Mouse (Mus musculus) bone marrow, adult 2 months (tissue): ENCODE data around the gene Tgfbr2. TPM values are rescaled to one million over a fixed set of nuclear protein-coding genes. Genes with fewer than 3 reads are reported as not detected.

Source experiments
- H3K27ac ChIP-seq: fragments of 200-500 bp; 2 replicates; pipeline ENCODE4 v1.5.1; 2012; ENCODE audit warnings: low read depth, mild to moderate bottlenecking, control low read depth, inconsistent platforms, low read length; ENCODE audit not compliant: control insufficient read depth, poor library complexity, insufficient read depth
- H3K4me1 ChIP-seq: fragments of 200-500 bp; 2 replicates; pipeline ENCODE4 v1.6.1; 2011; ENCODE audit warnings: low read length; ENCODE audit not compliant: control insufficient read depth, insufficient read depth
- H3K4me3 ChIP-seq: fragments of 200-500 bp; replicated peaks from 2 replicates; pipeline ENCODE3; 2011; ENCODE audit warnings: mild to moderate bottlenecking, low read depth, low read length, control low read depth; ENCODE audit not compliant: control insufficient read depth
- CTCF ChIP-seq: fragments of 200-500 bp; IDR thresholded peaks from 2 replicates; pipeline ENCODE4 v1.5.1; 2011; ENCODE audit warnings: low read length, control low read depth; ENCODE audit not compliant: control insufficient read depth, insufficient read depth
- POLR2A ChIP-seq: fragments of 200-500 bp; IDR thresholded peaks from 2 replicates; pipeline ENCODE4 v1.6.1; 2011; ENCODE audit warnings: low read depth, mild to moderate bottlenecking, control low read depth, low read length, borderline replicate concordance; ENCODE audit not compliant: control insufficient read depth
- WGBS: fragments of 180-500 bp; shearing (Covaris S2); methylation state at CpG from one replicate; pipeline ENCODE4 v1.1.7; 2018; 5-methylcytosine and 5-hydroxymethylcytosine counted together
- polyA plus RNA-seq: library from polyadenylated mRNA; stranded (reverse); fragments of >200 nt; gene quantifications from 2 replicates; pipeline ENCODE4 v1.2.4, GENCODE M21; 2011; ENCODE audit warnings: low replicate concordance; ENCODE audit not compliant: missing spikeins, insufficient read depth, insufficient read length

Gene Tgfbr2
- polyA plus RNA-seq, 1 experiment: 4.7 TPM

GRCm38 (mm10) chr9:116108729-116109128, 66.4 kb downstream of the Tgfbr2 start:
- no peak overlapping the region for H3K27ac ChIP-seq

GRCm38 (mm10) chr9:116104770-116105169, 70.4 kb downstream of the Tgfbr2 start:
- H3K4me1 ChIP-seq: no peaks in the 10 kb centered on the region; the same call in 1 of the 2 replicates
- no peak overlapping the region for H3K27ac ChIP-seq
- WGBS: 80% methylated on average over 17 of the region's 17 CpGs
- TF ChIP-seq POLR2A (no peak), CTCF (no peak)
- no peak overlapping the region for H3K4me3 ChIP-seq

More at GRCm38 (mm10) chr9:116108729-116109128, 66.4 kb downstream of the Tgfbr2 start:
- Histone ChIP-seq H3K4me3 (no peak overlapping the region), H3K4me1 (no peaks in the 10 kb centered on the region)
- WGBS: 67% methylated on average over 2 of the region's 2 CpGs
- TF ChIP-seq CTCF (no peak), POLR2A (no peak)

GRCm38 (mm10) chr9:116101842-116102241, 73.3 kb downstream of the Tgfbr2 start:
- Histone ChIP-seq H3K27ac (no peak overlapping the region), H3K4me1 (no peaks in the 10 kb centered on the region; the same call in 1 of the 2 replicates), H3K4me3 (no peak overlapping the region)
- 36% methylated on average over 11 of the region's 11 CpGs for WGBS
- TF ChIP-seq CTCF (no peak), POLR2A (no peak)

GRCm38 (mm10) chr9:116100015-116100414, 75.1 kb downstream of the Tgfbr2 start:
- 76% methylated on average over 9 of the region's 9 CpGs for WGBS

GRCm38 (mm10) chr9:116099596-116099993, 75.6 kb downstream of the Tgfbr2 start:
- no peak overlapping the region for H3K4me3 ChIP-seq
- no peak overlapping the region for H3K27ac ChIP-seq
- WGBS: 81% methylated on average over 6 of the region's 6 CpGs
- no peak for TF ChIP-seq CTCF
- no peak for TF ChIP-seq POLR2A
- H3K4me1 ChIP-seq: no peaks in the 10 kb centered on the region; the same call in 1 of the 2 replicates

More at GRCm38 (mm10) chr9:116100015-116100414, 75.1 kb downstream of the Tgfbr2 start:
- TF ChIP-seq CTCF (no peak), POLR2A (no peak)
- H3K27ac ChIP-seq: no peak overlapping the region
- no peak overlapping the region for H3K4me3 ChIP-seq
- H3K4me1 ChIP-seq: no peaks in the 10 kb centered on the region; the same call in 1 of the 2 replicates

GRCm38 (mm10) chr9:116098724-116099595, 76.2 kb downstream of the Tgfbr2 start:
- 23% methylated on average over 16 of the region's 16 CpGs for WGBS
- no peak overlapping the region for H3K27ac ChIP-seq

GRCm38 (mm10) chr9:116091921-116092320, 83.2 kb downstream of the Tgfbr2 start:
- no peak overlapping the region for H3K27ac ChIP-seq
- no peaks in the 10 kb centered on the region; the same call in none of the 2 replicates for H3K4me1 ChIP-seq
- 39% methylated on average over 5 of the region's 5 CpGs for WGBS
- H3K4me3 ChIP-seq: no peak overlapping the region
- TF ChIP-seq POLR2A (no peak), CTCF (no peak)

More at GRCm38 (mm10) chr9:116098724-116099595, 76.2 kb downstream of the Tgfbr2 start:
- H3K4me3 ChIP-seq: no peak overlapping the region
- no peak for TF ChIP-seq CTCF
- TF ChIP-seq POLR2A: no peak
- H3K4me1 ChIP-seq: no peaks in the 10 kb centered on the region; the same call in 1 of the 2 replicates

GRCm38 (mm10) chr9:116091101-116091841, 83.9 kb downstream of the Tgfbr2 start:
- Histone ChIP-seq H3K27ac (no peak overlapping the region), H3K4me1 (peaks cover under 1% of the 10 kb centered on the region), H3K4me3 (no peak overlapping the region)
- no peak for TF ChIP-seq POLR2A
- TF ChIP-seq CTCF: no peak
- WGBS: 72% methylated on average over 7 of the region's 7 CpGs

- 90% methylated on average over 9 of the region's 9 CpGs for WGBS
- Histone ChIP-seq H3K27ac (no peak overlapping the region), H3K4me3 (no peak overlapping the region), H3K4me1 (peaks cover 3% of the 10 kb centered on the region)
- TF ChIP-seq CTCF (no peak), POLR2A (no peak)
Observed at GRCm38 (mm10) chr9:116090296-116090695, 84.9 kb downstream of the Tgfbr2 start.
